Mouse (Mus musculus) right cerebral cortex, postnatal 10 days (tissue): ENCODE data around the gene Rora.
A peak's percentile ranks its signal among the peaks of the same experiment; 100 is the strongest.

Experiments used
- DNase-seq, 2 experiments: peaks; one replicate each; pipeline ENCODE4 v3.0.0; 2021; ENCODE audit warnings: low spot score in 2 of 2

The Rora gene

GRCm38 (mm10) chr9:69290018-69290880, 636.7 kb downstream of the Rora start:
- DNase-seq = peak in 1 of 2 experiments; percentile 39

GRCm38 (mm10) chr9:69290881-69291450, 637.4 kb downstream of the Rora start:
- peak; percentile 38 to 41 for DNase-seq

GRCm38 (mm10) chr9:69291451-69291850, 637.9 kb downstream of the Rora start:
- no peak for DNase-seq

- DNase-seq = no peak
These were observed 638.8 kb downstream of the Rora start for GRCm38 (mm10) chr9:69292353-69292752.

GRCm38 (mm10) chr9:69292776-69293687, 639.4 kb downstream of the Rora start:
- DNase-seq = no peak

GRCm38 (mm10) chr9:69293688-69294074, 640.1 kb downstream of the Rora start:
- no peak for DNase-seq

GRCm38 (mm10) chr9:69294426-69294825, 640.8 kb downstream of the Rora start:
- no peak for DNase-seq

- DNase-seq = no peak
These were observed 641.3 kb downstream of the Rora start for GRCm38 (mm10) chr9:69294856-69295255.

GRCm38 (mm10) chr9:69295826-69296225, 642.2 kb downstream of the Rora start:
- no peak for DNase-seq

- DNase-seq = peak; percentile 69 to 74
These were observed 642.8 kb downstream of the Rora start for GRCm38 (mm10) chr9:69296418-69296817.

- no peak for DNase-seq
These were observed 644.3 kb downstream of the Rora start for GRCm38 (mm10) chr9:69297766-69298375.

- no peak for DNase-seq
These were observed 645.2 kb downstream of the Rora start for GRCm38 (mm10) chr9:69298566-69299335.

GRCm38 (mm10) chr9:69299484-69299883, 645.9 kb downstream of the Rora start:
- no peak for DNase-seq

GRCm38 (mm10) chr9:69300296-69300695, 646.7 kb downstream of the Rora start:
- DNase-seq = no peak

GRCm38 (mm10) chr9:69301445-69301844, 647.9 kb downstream of the Rora start:
- DNase-seq = peak; percentile 65 to 66

- no peak for DNase-seq
These were observed 648.4 kb downstream of the Rora start for GRCm38 (mm10) chr9:69301955-69302354.

- no peak for DNase-seq
These were observed 649.3 kb downstream of the Rora start for GRCm38 (mm10) chr9:69302846-69303245.

- DNase-seq = no peak
These were observed 649.9 kb downstream of the Rora start for GRCm38 (mm10) chr9:69303346-69303944.

- DNase-seq = no peak
These were observed 650.4 kb downstream of the Rora start for GRCm38 (mm10) chr9:69303962-69304361.

- no peak for DNase-seq
These were observed 650.9 kb downstream of the Rora start for GRCm38 (mm10) chr9:69304492-69304891.

GRCm38 (mm10) chr9:69304991-69305390, 651.4 kb downstream of the Rora start:
- no peak for DNase-seq
